Mouse (Mus musculus): ENCODE measurements around the gene Med16.
A peak's percentile ranks its signal among the peaks of the same experiment; 100 is the strongest.
"Not testable (repeated sequence)": the region's sequence is repeated elsewhere in the genome, so short reads cannot be mapped to it uniquely, and the experiment has no call there.

The Med16 gene

DNA sequence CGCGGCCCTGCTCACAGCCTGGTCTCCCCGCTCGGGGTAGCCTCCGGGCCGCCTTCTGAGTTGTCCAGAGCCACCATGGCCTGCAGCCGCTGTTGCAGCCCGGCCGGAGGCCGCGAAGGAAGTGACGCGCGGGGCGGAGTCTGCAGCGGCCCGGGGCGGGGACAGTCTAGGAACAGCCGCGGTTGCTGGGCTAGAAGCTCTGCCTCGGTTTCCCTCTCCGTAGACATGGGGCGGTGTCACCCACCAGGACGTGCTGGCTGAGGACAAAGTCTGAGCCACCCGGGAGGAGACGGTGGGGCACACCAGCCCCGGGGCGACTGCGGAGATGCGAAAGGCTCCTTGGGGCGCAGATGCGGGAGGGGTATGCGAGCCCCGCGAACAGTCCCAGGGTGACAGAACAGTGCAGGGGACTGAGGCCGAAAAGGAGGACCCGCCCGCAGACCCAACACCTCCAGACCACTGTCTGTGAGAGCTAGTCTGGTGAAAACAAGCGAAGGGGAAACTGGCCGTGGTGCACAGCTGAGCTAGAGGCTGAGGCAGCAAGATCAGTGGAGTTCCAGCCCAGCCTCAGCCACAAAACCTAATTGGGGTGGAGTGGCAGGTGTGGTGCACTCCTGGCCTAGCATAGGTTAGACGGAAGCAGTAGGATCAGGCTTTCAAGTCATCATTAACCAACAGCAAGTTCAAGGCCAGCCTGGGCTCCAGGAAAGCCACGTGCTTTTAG is 8.2 kb upstream of the Med16 start, which contains the start of gene Kiss1r:
Gene Kiss1r (plus strand): TSS at position 164 of the 724 bp plus-strand sequence.
- peak; percentile 93 for DNase-seq

DNA sequence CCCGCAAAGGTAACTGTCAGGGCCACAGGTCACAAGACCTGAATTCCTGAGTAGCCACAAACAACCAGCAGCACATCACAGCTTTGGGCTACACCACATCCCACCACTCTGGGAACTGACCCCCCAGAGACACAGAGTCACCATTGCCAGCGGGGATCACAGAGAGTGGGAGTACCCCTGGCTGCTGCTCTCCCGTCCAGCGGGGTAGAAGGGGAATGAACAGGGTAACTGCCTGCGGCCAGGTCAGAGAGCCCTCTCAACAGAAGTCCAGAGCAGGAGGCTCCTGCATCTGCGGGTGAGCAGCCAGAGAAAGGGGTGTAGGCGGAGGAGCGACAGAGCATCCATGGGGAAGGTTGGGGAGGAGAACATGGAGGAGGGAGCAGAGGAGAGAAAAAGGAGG is 7.4 kb upstream of the Med16 start:
- no peak for DNase-seq

DNA sequence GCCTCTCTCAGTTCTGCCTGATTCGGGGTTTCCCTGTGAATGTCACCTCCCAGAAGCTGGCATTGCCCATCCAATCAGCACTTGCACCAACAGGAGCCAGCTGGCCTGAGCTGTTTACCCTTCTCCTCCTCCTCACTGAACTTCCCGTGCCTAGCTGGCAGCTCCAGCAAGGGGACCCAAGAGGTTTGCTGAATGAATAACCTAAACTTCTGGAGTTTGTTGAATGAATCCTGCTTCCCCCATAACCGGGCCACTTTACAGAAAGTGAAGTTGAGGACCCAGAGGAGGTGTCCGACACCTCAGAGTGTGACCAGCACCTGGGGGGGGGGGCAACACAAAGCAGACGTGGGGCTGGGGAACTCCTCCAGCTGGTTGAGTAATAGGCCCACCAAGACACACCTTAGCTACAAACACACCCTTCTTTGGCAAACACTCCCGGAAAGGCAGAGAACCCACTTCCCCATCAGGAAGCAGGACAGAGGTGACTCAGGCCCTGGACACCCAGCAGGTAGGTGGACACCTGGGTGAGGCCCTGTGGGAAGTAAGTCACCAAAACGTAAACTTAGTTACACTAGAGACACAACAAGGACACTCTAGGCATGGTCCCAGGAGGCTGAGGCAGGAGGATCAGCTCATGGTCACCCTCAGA is 6.3 kb upstream of the Med16 start:
- no peak for DNase-seq

DNA sequence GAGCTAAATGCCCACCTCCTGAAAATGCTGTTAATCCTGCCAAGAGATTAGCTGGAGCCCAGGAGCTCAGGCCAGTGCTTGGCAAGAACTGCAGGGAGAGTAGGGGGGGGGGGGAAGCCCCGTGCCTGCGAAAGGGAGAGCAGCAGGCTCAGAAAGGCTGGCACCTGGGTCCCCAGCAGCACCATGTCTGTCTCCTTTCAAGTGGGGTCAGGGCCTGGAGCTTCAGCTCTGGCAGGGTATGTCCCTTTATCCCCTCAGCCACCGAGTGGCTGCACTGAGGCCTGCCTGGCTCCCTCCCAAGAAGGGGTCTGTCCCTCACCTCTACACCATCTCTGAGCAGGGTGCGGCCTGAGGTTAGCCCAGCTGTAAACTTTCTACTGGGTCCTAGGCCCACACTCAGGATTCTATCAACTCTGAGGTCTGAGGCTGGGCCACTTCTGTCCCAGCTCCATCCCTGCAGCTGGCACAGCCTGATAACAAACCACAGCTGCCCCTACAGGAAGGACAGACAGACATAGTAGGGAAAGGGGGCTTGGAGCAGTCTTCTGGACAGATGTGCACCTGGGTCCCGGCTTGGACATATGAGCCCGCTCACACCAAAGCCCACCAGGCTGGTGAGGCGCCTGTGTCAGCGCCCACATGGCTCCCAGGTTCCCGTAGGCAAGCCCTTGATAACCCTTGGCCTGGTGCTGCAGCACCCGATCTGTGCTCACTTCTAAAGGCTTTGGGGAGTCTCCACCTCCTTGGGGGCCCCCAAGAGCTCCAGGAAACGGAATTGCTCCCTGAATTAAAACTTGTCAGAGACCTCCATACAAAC is 5.6 kb upstream of the Med16 start:
- DNase-seq = no peak

DNA sequence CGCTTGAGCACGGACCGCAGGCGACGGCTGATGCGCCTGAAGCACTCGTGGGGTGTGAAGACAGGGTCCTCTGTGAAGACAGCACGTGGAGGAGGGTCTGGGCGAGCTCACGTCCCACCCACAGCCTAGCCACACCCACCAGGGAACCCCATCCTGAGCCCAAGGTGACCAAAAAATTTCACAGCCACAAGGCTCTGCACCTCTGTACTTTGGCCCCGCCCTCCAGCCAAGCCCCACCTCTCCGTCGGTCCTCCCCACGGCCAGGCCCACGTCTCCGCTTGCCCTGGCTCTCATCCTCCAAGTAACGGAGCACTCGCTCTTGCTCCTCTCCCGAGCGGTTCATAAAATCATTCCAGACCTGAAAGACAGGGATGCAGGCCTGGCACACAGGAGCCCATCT is 3.7 kb upstream of the Med16 start:
- no peak for DNase-seq

DNA sequence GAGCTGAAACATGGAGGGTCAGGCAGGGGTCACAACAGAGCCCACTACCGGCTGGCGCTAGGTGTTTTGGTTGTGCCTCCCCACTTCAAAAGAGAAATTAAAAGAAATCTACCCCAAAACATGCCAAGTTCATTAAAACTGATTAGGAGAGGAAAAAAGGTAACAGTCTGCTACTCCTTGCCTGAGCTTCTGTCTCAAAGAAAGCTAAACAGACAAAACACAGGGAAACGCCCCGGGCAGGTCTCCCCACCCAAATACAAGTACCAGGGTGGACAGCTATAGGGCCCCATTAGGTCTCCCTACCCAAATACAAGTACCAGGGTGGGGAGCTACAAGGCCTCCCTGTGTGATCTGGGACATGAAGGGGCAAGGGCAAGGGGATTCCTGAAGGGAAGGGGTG is 1.8 kb upstream of the Med16 start, which contains the start of gene Gm26602:
Gene Gm26602 (plus strand): TSS at position 301 of the 400 bp plus-strand sequence.
- no peak for DNase-seq

DNA sequence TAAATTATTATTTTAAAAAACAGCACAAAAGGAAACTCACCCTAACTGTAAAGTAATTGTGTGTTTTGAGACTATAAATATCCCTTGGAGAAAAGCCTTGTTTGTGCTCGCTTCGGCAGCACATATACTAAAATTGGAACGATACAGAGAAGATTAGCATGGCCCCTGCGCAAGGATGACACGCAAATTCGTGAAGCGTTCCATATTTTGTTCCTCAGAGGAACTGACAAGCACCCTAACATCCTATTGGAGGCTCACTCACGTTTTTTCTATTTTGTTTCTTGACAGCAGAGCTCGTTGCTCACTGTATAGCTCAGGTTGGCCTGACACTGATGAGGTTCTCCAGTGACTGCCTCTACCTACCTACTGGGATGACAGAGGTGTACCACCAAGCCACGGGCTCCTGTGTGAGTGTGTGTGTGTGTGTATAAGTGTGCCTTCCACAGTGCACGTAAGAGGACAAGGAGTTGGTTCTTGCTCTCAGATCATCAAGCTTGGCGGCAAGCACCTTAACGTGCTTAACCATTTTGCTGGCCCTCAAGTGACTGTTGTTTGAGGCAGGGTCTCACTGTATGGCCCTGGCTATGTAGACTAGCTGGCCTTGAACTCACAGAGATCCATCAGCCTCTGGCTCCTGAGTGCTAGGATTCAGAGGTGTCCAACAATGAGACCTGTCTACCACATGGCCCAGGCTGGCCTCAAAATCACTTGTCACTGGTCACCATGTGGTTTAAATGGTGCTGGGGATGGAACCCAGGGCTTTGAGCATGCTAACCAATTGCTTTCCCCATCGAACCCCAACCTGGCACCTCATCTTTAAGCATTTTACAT is 584 bp upstream of the Med16 start:
- peak; percentile 50 for DNase-seq

DNA sequence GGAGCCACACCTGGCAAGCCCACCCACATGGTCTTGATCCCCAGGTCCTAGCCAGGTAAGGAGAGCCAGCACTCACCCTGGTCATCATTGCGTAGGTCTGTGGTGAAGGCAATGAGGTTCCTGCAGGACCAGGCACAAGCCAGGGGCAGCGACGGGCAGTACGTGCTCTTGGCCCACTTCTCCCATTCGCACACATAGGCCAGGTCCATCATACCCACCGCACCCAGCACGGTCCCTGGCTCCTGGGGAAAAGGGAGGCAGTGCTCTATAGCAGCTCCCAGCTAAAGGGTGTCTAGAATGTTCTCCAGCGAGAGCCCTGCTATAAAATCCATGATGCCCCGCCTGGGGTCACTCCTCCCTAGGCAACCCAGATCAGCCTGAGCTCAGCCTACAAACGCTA is 1.3 kb downstream of the Med16 start:
- no peak for DNase-seq

DNA sequence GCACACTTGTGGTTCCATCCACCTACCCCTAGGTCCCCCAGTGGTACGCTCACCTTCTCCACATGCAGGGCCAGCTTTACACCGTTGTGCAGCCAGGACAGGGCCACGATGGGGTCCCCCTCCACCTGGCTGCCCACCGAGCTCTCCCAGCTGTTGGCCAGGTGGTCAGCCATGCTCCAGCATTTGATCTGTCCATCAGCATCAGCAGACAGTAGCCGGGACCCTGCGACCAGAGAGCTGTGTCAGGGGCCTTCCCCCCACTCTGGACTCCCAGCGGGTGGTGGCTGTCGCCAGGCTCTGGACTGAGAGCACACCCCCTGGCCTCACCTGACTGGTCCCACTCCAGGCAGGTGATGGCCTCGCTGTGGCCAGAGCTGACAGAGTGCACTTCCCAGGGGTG is 2.0 kb downstream of the Med16 start:
- DNase-seq = no peak

DNA sequence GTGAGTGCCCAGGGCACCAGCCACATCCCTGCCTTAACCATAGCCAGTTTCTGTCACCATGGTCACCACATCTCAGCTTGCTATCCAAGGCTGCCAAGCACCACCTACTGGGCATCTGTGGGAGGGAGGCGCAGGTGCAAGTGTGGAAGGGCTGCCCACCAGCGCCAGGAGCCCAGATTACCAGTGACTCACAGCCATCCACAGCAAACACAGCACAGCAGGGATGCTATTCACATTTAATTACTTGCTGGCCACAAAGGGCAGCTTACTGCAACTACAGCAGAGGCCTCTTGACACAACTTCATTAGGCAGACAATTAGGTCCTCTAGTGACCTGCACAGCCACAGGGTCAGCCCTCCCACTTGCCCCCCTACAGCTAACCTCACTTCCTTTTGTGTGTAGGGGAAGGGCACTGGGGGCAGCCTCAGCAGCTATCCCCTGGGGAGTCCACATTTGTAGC is 7.7 kb downstream of the Med16 start:
- no peak for DNase-seq

DNA sequence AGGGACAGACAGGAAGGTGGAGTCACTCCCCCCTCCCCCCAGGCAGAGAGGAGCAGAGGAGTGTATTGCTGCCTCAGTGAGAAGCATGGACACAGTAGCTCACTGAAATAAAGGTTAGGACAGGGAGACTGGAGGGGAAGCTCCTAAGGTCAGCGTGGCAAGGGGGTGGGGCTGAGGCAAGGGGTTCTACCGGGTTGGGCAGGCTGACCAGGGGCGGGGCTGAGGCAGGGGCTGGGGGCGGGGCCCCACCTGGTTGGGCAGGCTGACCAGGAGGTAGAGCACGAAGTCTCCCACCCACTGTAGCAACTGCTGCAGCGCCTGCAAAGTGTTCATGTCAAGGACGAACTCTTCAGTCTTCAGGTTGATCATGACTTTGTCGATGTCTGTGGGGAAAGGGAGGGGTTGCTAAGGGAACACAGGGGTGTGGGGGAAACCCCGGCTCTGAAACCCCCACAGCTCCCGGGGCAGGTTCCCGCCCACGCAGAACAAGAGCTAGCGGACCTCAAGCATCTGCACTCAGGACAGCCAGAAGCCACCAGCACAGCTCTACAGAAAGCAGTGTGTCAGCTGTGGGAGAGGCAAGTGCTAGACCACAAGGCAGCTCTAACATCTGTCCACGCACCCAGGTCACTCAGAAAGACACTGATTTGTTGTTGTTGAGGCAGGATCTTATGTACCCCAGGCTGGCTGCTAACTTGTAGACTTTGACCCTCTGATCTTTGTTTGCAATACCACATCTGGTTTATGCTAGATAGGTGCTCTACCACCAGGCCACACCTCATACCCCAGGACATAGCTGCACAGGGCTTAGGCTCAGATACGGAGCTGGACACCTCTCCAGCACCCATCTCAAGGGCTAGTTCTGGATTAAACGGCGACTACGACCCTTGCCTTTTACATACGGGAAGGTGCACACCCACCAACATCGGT is 11.1 kb downstream of the Med16 start:
- DNase-seq = no peak

DNA sequence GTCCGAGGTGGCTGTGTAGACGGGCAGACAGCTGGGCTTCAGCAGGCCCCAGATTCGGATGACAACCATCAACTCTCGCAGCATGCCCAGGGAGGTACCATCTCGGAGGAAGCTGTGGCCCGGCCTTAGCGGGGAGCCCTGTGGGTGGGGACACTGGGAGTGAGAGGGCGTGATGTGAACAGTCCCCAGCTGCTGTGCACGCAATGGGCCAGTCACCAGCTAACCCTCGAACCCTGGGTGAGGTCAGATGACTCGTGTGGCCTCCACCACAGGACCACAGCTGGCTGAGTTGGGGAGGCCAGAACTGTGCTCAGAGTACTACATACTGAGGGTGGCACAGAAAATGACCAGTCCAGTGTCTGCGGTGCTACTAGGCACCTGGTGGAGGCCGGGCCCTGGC is 11.9 kb downstream of the Med16 start:
- no peak for DNase-seq

DNA sequence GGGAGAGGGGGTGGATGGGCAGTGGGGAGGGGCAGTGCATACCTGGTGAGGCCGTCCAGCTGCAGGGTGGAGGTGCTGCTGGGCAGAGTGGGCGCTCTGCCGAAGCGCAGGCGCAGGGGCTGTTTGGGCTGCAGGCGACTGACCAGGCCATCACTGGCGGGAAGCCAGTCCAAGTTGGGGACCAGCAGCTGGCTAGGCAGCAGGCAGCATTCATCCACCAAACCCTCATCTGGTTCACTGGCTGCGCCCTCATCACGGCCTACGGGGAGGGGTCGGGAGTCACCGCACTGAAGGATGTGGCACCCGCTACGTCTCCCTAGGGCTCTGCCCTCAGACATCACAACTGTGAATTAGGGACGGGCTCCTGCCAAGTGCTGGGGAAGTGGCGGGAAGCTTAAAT is 12.4 kb downstream of the Med16 start:
- DNase-seq = no peak

DNA sequence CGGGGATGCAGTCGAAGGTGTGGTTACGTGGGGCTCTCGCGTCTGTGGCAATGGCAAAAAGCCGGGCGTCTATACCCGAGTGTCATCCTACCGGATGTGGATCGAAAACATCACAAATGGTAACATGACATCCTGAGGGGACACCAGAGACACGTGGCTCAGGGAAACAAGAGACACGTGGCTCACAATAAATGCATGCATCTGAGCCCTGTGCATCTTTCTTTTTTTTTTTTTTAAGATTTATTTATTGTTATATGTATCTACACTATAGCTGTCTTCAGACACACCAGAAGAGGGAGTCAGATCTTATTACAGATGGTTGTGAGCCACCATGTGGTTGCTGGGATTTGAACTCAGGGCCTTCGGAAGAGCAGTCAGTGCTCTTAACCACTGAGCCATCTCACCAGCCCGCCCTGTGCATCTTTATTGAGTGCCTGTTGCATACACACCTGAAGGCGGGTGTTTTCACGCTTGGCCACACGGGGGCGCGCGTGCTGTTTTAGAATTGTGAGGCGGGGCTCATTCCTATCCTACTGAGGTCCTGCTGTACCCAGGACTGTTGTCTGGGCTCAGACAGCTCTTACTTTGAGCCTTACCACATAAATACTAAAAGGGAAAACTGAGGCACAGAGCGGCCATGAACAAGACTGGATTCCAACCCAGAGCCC is 16.1 kb downstream of the Med16 start:
- peak; percentile 83 for DNase-seq

DNA sequence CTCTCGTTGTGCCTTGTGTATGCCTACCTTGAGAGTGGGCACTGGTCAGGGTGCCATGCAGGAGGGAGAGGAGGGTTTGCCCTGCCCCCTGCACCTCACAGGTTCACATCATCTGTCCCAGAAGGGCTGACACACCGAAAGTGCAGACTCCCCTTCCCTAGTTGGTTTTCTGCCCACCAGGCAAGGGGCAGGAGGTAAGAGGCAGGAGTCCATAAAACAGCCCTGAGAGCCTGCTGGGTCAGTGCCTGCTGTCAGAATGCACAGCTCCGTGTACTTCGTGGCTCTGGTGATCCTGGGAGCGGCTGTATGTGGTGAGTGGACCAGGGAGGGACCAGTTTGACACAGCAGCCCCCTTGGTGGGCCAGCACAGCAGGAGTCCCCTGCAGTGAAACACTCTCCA is 18.1 kb downstream of the Med16 start, which contains the start of gene Cfd:
Gene Cfd (plus strand): TSS at position 184 of the 400 bp plus-strand sequence.
- no peak for DNase-seq

DNA sequence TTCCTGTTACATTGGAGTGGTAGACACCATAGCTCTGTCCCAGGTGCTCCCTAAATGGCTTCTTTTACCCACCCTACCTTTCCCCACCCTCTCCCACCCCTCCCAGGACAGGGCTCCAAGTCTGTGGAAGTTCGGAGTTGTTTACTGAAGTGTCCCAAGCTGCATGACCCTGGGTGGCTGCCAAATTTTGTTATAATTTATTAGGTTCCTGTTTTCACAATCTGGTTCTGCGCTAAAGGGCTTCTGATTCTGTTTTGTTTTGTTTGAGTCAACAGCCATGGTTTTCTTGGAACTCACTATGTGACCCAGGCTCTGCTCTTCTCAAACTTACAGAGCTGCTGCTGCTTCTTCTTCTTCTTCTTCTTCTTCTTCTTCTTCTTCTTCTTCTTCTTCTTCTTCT is 19.3 kb downstream of the Med16 start:
- no peak for DNase-seq

DNA sequence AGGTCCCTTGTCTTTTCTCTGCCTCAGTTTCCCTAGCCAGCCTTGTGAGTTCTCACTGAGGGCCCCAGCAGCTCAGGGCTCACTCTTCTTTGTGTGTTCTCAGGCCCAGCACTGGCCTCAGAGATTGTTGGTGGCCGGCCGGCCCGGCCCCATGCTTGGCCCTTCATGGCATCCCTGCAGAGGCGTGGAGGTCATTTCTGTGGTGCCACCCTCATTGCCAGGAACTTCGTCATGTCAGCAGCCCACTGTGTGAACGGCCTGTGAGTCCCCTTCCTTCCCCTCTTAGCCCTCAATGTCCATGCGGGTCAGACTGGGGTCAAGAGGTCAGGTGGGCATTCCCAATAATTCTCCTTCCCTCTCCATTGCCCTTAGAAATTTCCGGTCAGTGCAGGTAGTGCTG is 22.1 kb downstream of the Med16 start:
- DNase-seq = no peak

DNA sequence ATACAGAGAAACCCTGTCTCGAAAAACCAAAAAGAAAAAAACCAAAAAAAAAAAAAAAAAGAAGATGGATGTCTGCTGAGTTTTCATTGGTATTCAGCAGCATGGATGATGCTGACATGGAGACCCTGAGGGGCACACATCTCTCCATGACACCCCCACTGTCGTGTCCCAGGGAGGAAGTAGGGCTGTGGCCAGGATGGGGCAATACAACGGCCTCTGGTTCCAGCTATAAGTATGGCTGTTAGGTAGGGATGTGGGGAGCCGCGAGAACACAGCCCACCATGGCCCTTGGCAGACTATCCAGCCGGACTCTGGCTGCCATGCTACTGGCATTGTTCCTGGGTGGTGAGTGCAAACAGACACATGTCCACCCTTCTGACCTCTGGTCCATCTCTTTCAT is 22.7 kb downstream of the Med16 start, which contains the start of gene Elane:
Gene Elane (plus strand): TSS at position 194 of the 400 bp plus-strand sequence.
- DNase-seq = no peak

DNA sequence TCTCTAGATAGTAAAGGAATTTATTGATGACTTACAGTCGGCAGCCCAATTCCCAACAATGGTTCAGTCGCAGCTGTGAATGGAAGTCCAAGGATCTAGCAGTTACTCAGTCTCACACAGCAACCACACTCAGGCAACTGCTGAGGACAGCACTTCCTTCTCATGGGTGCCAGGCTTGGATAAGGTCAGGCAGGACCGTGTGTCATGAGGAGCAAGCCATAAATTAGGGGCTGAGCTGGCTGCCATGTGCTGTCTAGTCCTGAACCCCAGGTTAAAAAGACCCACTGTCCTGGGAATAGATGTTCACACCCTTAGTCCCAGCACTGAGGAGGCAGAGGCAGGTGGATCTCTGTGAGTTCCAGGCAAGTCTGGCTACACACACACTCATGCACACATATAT is 23.8 kb downstream of the Med16 start:
- not testable (repeated sequence) for DNase-seq

DNA sequence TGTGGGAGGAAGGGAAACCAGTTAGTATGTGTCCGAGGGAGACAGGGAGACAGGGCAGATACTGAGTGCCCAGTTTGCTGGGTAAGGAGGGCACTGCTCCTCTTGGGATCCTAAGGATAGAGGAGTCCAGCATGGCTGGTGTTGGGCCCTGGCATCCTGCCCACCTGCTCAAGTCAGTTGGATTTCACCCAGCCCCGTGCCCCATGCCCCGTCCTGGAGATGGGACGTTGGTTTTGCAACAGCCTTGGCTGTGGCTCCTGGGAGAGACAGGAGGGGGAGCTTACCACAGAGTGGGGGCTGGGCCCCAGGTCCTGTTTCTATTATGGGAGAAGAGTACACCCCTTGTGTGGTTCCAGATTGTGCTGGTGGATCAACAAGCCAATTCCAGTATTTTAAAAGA is 24.3 kb downstream of the Med16 start:
- no peak for DNase-seq
